Mouse (Mus musculus): Measurements from ENCODE around the gene Notch3. TPM values are rescaled to one million over a fixed set of nuclear protein-coding genes. Genes with fewer than 3 reads are reported as not detected.
"Not testable (repeated sequence)": the region's sequence is repeated elsewhere in the genome, so short reads cannot be mapped to it uniquely, and the experiment has no call there.

Notch3 gene
- polyA plus RNA-seq, 1 experiment = 0.23 TPM

- Histone ChIP-seq H3K9me3 (peaks cover 12% of the 10 kb centered on the region), H3K27me3 (replicated peaks) (no peaks in the 10 kb centered on the region), H3K36me3 (replicated peaks; ENCODE audit: low read length) (peaks cover 28% of the 10 kb centered on the region), H3K4me1 (peaks cover 97% of the 10 kb centered on the region), H3K4me3 (replicated peaks) (peak overlapping the region; percentile 94)
- TF ChIP-seq GATA1 (IDR thresholded peaks at IDR 0.05; ENCODE audit: borderline replicate concordance, low read length) = no peak
- TF ChIP-seq FLI1 (IDR thresholded peaks at IDR 0.05; ENCODE audit: low read length) = no peak
Observed at GRCm38 (mm10) chr17:32113255-32113522, 53.5 kb downstream of the Notch3 start.

- Histone ChIP-seq H3K4me1 (peaks cover 97% of the 10 kb centered on the region), H3K9me3 (peaks cover 12% of the 10 kb centered on the region), H3K4me3 (replicated peaks) (peak overlapping the region; percentile 94), H3K36me3 (replicated peaks; ENCODE audit: low read length) (peaks cover 26% of the 10 kb centered on the region), H3K27me3 (replicated peaks) (no peaks in the 10 kb centered on the region)
- TF ChIP-seq GATA1 (IDR thresholded peaks at IDR 0.05; ENCODE audit: borderline replicate concordance, low read length) (no peak), FLI1 (IDR thresholded peaks at IDR 0.05; ENCODE audit: low read length) (no peak)
Observed at GRCm38 (mm10) chr17:32112434-32113254, 54.0 kb downstream of the Notch3 start.

DNA sequence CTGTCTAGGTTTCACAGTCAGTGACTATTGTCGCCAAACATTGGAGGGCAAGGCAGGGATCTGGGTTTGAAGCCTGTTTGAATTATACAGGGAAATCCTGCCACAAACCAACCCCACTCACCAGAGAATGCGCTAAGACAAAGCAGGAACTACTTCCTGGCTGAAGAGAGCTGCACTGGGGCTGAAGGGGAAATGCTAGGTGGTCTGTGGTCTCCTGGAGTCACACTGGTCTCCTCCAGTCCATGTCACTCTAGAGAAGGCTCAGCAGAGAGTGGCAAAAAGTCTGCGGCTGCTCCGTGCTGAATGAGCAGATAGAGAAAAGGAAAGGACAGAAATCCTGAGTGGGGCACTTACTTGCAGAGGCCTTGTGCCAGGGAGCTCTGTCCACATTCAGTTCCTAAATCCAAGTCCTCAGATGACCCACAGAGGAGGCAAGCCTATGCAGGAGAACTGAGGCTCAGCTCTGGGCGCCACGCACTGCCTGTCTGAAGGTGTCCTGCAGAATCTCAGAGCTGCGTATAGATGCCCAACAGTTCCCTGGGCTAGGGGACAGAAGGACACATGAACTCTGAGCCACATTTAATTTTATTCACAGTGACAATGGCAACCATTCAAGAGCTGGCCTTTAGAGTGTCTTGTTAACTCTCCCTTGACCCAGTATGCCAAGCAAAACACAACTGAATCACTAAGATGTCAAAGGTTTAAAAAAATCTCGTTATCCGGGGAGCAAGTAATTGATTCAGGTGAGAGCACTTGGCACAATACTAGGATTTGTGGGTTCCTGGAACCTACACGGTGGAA, 55.5 kb downstream of the Notch3 start:
- H3K9me3 ChIP-seq = peaks cover 2% of the 10 kb centered on the region
- peaks cover 97% of the 10 kb centered on the region for H3K4me1 ChIP-seq
- TF ChIP-seq FLI1 (IDR thresholded peaks at IDR 0.05; ENCODE audit: low read length) (no peak), GATA1 (IDR thresholded peaks at IDR 0.05; ENCODE audit: borderline replicate concordance, low read length) (no peak)
- no peaks in the 10 kb centered on the region for H3K27me3 ChIP-seq (replicated peaks)
- H3K4me3 ChIP-seq (replicated peaks) = peak overlapping the region; percentile 78
- peaks cover 12% of the 10 kb centered on the region for H3K36me3 ChIP-seq (replicated peaks; ENCODE audit: low read length)

GRCm38 (mm10) chr17:32110424-32110823, 56.2 kb downstream of the Notch3 start:
- H3K27me3 ChIP-seq (replicated peaks) = no peaks in the 10 kb centered on the region
- H3K4me3 ChIP-seq (replicated peaks) = peak overlapping the region; percentile 84
- peaks cover 97% of the 10 kb centered on the region for H3K4me1 ChIP-seq
- peaks cover 5% of the 10 kb centered on the region for H3K36me3 ChIP-seq (replicated peaks; ENCODE audit: low read length)
- no peak for TF ChIP-seq GATA1 (IDR thresholded peaks at IDR 0.05; ENCODE audit: borderline replicate concordance, low read length)
- no peaks in the 10 kb centered on the region for H3K9me3 ChIP-seq

DNA sequence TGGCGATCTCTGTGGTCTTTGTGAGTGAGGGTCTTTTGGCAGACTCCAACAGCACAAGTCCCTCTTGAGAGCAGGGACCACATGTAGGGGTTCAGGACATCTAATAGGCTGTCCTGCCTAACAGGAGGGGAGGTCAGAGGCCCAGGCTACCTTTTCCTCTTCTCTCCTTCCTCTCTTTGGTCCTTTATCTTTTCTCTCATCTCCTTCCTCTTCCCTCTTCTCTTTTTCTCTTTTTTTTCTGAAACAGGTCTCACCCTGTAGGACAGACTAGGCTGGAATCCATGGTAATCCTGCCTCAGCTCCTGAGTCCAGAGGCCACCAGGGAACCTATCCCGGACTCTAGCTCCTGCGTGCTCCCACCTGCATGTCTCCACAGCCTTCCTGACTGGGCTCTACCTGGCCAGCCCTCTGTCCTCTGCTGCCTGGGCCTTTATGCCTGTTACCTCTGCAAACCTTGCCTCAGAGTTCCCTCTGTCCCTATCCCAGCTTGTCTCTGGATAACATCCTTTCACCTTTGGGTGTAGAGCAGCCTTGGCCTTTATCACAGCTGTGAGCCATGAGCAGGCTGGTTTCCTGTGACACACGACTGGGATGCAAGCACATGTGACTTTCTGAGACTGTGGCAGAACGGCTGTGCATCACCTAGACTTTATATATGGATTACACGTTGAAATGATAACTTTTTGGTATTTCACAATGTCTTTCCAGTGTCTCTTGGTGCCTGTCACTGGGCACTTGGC, 57.3 kb downstream of the Notch3 start:
- H3K4me3 ChIP-seq (replicated peaks) = peak overlapping the region; percentile 65

DNA sequence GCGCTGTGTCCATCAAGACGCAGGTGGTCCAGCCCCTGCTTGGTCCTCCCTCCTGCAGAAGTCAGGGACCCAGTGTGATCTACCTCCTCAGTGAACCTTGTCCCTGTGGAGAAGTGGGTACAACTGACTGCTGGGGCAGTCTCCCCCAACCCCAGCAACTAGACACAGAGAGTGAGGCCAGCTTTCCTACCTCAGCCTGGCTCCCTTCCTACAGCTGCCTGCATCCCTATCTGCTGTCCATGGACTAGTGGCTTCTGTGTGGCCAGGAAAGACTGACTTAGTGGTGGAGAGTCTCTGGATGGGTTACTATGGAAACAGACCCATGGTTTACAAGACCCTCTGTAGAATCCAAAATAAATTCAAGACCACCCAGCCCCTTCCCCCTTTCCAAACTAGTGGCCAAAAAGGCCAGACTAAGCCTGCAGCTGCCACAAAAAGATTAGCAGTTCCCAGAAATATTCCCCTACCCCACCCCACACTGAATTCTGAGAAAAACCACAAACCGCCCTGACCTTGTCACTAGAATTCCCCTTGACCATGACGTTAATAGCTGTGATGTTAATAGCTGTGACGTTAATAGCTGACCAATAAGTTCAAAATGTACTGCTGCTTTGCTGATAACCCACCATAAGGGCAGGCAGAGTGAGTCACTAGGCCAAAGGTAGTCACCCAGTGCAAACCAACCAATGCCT, 58.2 kb downstream of the Notch3 start:
- H3K4me3 ChIP-seq (replicated peaks); H3K9me3 ChIP-seq; H3K27me3 ChIP-seq (replicated peaks); H3K36me3 ChIP-seq (replicated peaks; ENCODE audit: low read length): not testable (repeated sequence)
- TF ChIP-seq GATA1 (IDR thresholded peaks at IDR 0.05; ENCODE audit: borderline replicate concordance, low read length) = peak; percentile 50; the same call in 1 of the 3 replicates
- H3K4me1 ChIP-seq = peaks cover 87% of the 10 kb centered on the region

More for the DNA sequence above, 57.3 kb downstream of the Notch3 start:
- TF ChIP-seq FLI1 (IDR thresholded peaks at IDR 0.05; ENCODE audit: low read length) = no peak
- TF ChIP-seq GATA1 (IDR thresholded peaks at IDR 0.05; ENCODE audit: borderline replicate concordance, low read length) = no peak
- H3K27me3 ChIP-seq (replicated peaks) = no peaks in the 10 kb centered on the region
- no peaks in the 10 kb centered on the region for H3K9me3 ChIP-seq
- peaks cover 96% of the 10 kb centered on the region for H3K4me1 ChIP-seq
- H3K36me3 ChIP-seq (replicated peaks; ENCODE audit: low read length) = no peaks in the 10 kb centered on the region

GRCm38 (mm10) chr17:32107877-32108276, 58.8 kb downstream of the Notch3 start:
- TF ChIP-seq GATA1 (IDR thresholded peaks at IDR 0.05; ENCODE audit: borderline replicate concordance, low read length) = no peak
- no peak for TF ChIP-seq FLI1 (IDR thresholded peaks at IDR 0.05; ENCODE audit: low read length)
- Histone ChIP-seq H3K27me3 (replicated peaks) (no peaks in the 10 kb centered on the region), H3K4me1 (peaks cover 86% of the 10 kb centered on the region), H3K9me3 (no peaks in the 10 kb centered on the region), H3K36me3 (replicated peaks; ENCODE audit: low read length) (no peaks in the 10 kb centered on the region), H3K4me3 (replicated peaks) (peak overlapping the region; percentile 82)

DNA sequence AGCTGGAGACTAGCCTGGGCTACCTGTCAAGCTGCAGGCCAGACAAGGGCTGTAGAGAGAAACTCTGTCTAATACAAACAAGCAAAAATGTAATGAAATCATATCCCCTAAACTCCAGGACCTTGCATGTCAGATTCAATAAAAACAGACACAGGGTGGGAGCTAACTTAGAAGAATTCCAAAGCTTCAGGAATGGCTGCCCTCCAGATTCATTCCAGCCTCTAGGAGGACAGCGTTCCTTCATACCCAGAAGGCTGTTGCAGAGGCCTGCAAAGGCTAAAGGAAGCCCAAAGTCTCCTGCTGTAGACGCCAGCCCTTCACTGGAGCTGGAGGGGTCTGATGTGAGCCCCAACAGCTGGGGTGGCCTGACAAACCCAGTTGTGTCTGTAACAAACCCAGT, 60.3 kb downstream of the Notch3 start:
- Histone ChIP-seq H3K27me3 (replicated peaks) (no peaks in the 10 kb centered on the region), H3K36me3 (replicated peaks; ENCODE audit: low read length) (no peaks in the 10 kb centered on the region), H3K4me3 (replicated peaks) (no peak overlapping the region), H3K9me3 (no peaks in the 10 kb centered on the region), H3K4me1 (peaks cover 90% of the 10 kb centered on the region)
- TF ChIP-seq GATA1 (IDR thresholded peaks at IDR 0.05; ENCODE audit: borderline replicate concordance, low read length) (no peak), FLI1 (IDR thresholded peaks at IDR 0.05; ENCODE audit: low read length) (no peak)

GRCm38 (mm10) chr17:32103054-32103453, 63.6 kb downstream of the Notch3 start:
- peaks cover 14% of the 10 kb centered on the region for H3K36me3 ChIP-seq (replicated peaks; ENCODE audit: low read length)
- H3K4me3 ChIP-seq (replicated peaks) = no peak overlapping the region
- peaks cover 16% of the 10 kb centered on the region for H3K9me3 ChIP-seq
- TF ChIP-seq GATA1 (IDR thresholded peaks at IDR 0.05; ENCODE audit: borderline replicate concordance, low read length) (no peak), FLI1 (IDR thresholded peaks at IDR 0.05; ENCODE audit: low read length) (no peak)
- H3K4me1 ChIP-seq = peaks cover 62% of the 10 kb centered on the region
- H3K27me3 ChIP-seq (replicated peaks) = no peaks in the 10 kb centered on the region

Data from megakaryocyte, embryonic 14.5 days (primary cell).